Mouse (Mus musculus): ENCODE results near the gene Baz1b. TPM values are rescaled to one million over a fixed set of nuclear protein-coding genes. Genes with fewer than 3 reads are reported as not detected.

Gene Baz1b
- polyA plus RNA-seq, 1 experiment from 2014 or later: 70.9 TPM

- peaks cover 6% of the 10 kb centered on the region for H3K4me1 ChIP-seq (ENCODE audit: insufficient read depth)
- H3K4me2 ChIP-seq: peak within 1 kb of the TSS; percentile 97
- peak; percentile 98 for ATAC-seq (ENCODE audit: insufficient read depth)
- no peaks in the 10 kb centered on the region for H3K9me3 ChIP-seq (ENCODE audit: low read depth, low read length)
- peaks cover 29% of the 10 kb centered on the region for H3K36me3 ChIP-seq (ENCODE audit: insufficient read depth)
- TF ChIP-seq CTCF (IDR thresholded peaks at IDR 0.05; ENCODE audit: low read depth): peak; percentile 17; the same call in 1 of the 2 replicates
- WGBS: 2% methylated on average over 93 of the region's 95 CpGs
- DNase-seq: peak; percentile 99
- no peaks in the 10 kb centered on the region for H3K27me3 ChIP-seq (ENCODE audit: insufficient read depth, low read length)
- H3K4me3 ChIP-seq (ENCODE audit: low read depth, low read length): peak within 1 kb of the TSS; percentile 70
- H3K27ac ChIP-seq (ENCODE audit: low read depth): peak within 1 kb of the TSS; percentile 98
- H3K9ac ChIP-seq: peak within 1 kb of the TSS; percentile 80
These were observed 18.7 kb upstream of the Baz1b start, which contains the start of gene Bcl7b for GRCm38 (mm10) chr5:135168063-135169062. Bcl7b (plus strand) TSS chr5:135168283.

DNA sequence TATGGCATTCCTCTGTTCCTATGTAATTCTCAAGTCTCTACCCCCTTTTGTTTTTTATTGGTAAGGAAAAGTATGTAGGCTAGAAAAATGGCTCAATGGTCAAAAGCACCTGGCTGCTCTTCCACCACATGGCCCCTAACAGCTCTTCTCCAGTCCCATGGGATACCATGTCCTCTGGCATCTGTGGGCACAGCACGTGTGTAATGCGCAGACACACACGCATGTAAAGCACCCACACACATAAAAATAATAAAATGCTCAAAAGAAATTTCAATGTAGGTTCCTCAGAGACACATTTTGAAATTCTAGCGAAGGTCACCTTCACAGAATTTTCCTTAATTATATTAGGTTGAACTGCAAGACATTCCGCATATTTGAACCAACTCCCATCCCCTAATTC is 17.6 kb upstream of the Baz1b start:
- peaks cover 6% of the 10 kb centered on the region for H3K4me1 ChIP-seq (ENCODE audit: insufficient read depth)
- H3K27me3 ChIP-seq (ENCODE audit: insufficient read depth, low read length): no peaks in the 10 kb centered on the region
- TF ChIP-seq CTCF (IDR thresholded peaks at IDR 0.05; ENCODE audit: low read depth): no peak
- WGBS: 87% methylated on average over 5 of the region's 5 CpGs
- ATAC-seq (ENCODE audit: insufficient read depth): no peak
- H3K9me3 ChIP-seq (ENCODE audit: low read depth, low read length): no peaks in the 10 kb centered on the region
- H3K9ac ChIP-seq: peak overlapping the region; percentile 73
- no peak for DNase-seq
- H3K27ac ChIP-seq (ENCODE audit: low read depth): peak overlapping the region; percentile 98
- H3K36me3 ChIP-seq (ENCODE audit: insufficient read depth): peaks cover 37% of the 10 kb centered on the region
- peak overlapping the region; percentile 70 for H3K4me3 ChIP-seq (ENCODE audit: low read depth, low read length)
- peak overlapping the region; percentile 97 for H3K4me2 ChIP-seq

DNA sequence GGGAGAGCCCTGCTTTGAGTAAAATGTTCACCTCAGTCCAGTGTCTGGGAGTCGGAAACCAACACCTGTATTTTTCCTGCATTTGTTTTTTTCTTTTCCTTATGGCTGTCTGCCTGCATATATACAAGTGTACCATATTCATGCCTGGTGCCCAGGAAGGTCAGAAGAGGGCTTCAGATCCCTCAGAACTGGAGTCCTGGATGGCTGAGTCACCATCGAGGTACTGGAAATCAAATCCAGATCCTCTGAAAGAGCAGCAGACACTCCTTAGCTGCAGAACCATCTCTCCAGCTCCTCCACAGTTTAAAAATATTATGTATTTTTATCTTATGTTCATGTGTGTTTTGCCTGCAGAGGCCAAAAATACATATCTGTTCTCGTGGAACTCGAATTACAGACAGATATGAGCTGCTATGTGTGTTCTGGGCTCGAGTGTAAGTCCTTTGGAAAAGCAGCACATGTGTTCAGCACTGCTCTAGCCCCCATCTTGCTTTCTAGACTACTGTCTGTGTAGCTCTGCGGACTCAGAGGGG is 15.3 kb upstream of the Baz1b start:
- TF ChIP-seq CTCF (IDR thresholded peaks at IDR 0.05; ENCODE audit: low read depth): no peak
- WGBS: 90% methylated on average over 6 of the region's 6 CpGs

DNA sequence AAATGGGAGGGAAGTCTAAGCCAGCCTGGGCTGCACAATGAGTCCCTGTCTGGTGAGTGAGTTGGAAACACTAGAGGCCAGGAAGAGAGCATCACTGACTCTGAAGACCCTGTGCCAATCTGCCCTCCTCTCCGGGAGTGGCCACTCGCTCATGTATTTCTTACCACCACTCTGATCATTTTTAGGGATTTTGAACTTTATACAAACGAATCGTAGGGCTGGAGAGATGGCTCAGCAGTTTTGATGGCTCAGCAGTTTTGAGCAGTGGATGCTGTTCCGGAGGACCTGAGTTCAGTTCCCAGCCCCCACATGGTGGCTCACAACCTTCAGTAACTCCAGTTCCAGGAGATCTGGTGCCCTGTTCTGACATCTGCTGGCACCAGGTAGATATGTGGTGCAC is 14.1 kb upstream of the Baz1b start:
- Histone ChIP-seq H3K36me3 (ENCODE audit: insufficient read depth) (peaks cover 68% of the 10 kb centered on the region), H3K4me3 (ENCODE audit: low read depth, low read length) (no peak overlapping the region), H3K9me3 (ENCODE audit: low read depth, low read length) (no peaks in the 10 kb centered on the region), H3K4me1 (ENCODE audit: insufficient read depth) (peaks cover 6% of the 10 kb centered on the region), H3K4me2 (no peak overlapping the region), H3K27me3 (ENCODE audit: insufficient read depth, low read length) (no peaks in the 10 kb centered on the region), H3K27ac (ENCODE audit: low read depth) (no peak overlapping the region), H3K9ac (no peak overlapping the region)
- 89% methylated on average over 5 of the region's 5 CpGs for WGBS
- no peak for ATAC-seq (ENCODE audit: insufficient read depth)
- no peak for DNase-seq
- no peak for TF ChIP-seq CTCF (IDR thresholded peaks at IDR 0.05; ENCODE audit: low read depth)

More for the DNA sequence above, 15.3 kb upstream of the Baz1b start:
- peaks cover 6% of the 10 kb centered on the region for H3K4me1 ChIP-seq (ENCODE audit: insufficient read depth)
- no peak overlapping the region for H3K4me3 ChIP-seq (ENCODE audit: low read depth, low read length)
- no peaks in the 10 kb centered on the region for H3K9me3 ChIP-seq (ENCODE audit: low read depth, low read length)
- DNase-seq (no peak), ATAC-seq (ENCODE audit: insufficient read depth) (no peak)
- H3K36me3 ChIP-seq (ENCODE audit: insufficient read depth): peaks cover 58% of the 10 kb centered on the region
- no peak overlapping the region for H3K9ac ChIP-seq
- no peak overlapping the region for H3K27ac ChIP-seq (ENCODE audit: low read depth)
- no peaks in the 10 kb centered on the region for H3K27me3 ChIP-seq (ENCODE audit: insufficient read depth, low read length)
- H3K4me2 ChIP-seq: no peak overlapping the region

DNA sequence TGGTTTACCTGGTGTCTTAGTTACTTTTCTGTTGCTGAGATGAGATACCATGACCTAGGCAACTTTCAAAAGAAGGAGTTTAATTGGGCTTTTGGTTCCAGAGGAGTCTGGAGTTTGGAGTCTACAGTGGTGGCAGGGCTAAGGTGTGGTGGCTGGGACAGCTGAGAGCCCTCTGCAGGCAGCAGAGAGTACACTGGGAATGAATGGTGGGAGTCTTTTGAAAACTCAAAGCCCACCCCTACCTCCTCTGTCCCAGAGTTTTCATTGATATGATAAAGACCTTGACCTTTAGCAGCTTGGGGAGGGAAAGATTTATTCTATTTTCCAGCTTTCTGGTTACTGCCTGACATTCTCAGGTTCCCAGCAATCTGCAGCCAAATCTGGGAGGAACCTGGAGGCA is 12.0 kb upstream of the Baz1b start:
- H3K27ac ChIP-seq (ENCODE audit: low read depth): no peak overlapping the region
- H3K4me1 ChIP-seq (ENCODE audit: insufficient read depth): no peaks in the 10 kb centered on the region
- no peak overlapping the region for H3K4me3 ChIP-seq (ENCODE audit: low read depth, low read length)
- H3K36me3 ChIP-seq (ENCODE audit: insufficient read depth): peaks cover 89% of the 10 kb centered on the region
- no peak for TF ChIP-seq CTCF (IDR thresholded peaks at IDR 0.05; ENCODE audit: low read depth)
- no peak overlapping the region for H3K9ac ChIP-seq
- H3K4me2 ChIP-seq: no peak overlapping the region
- no peaks in the 10 kb centered on the region for H3K9me3 ChIP-seq (ENCODE audit: low read depth, low read length)
- H3K27me3 ChIP-seq (ENCODE audit: insufficient read depth, low read length): no peaks in the 10 kb centered on the region
- DNase-seq (no peak), ATAC-seq (ENCODE audit: insufficient read depth) (no peak)

GRCm38 (mm10) chr5:135178523-135178922 is 8.5 kb upstream of the Baz1b start:
- Histone ChIP-seq H3K27ac (ENCODE audit: low read depth) (no peak overlapping the region), H3K4me2 (no peak overlapping the region), H3K27me3 (ENCODE audit: insufficient read depth, low read length) (no peaks in the 10 kb centered on the region), H3K4me1 (ENCODE audit: insufficient read depth) (no peaks in the 10 kb centered on the region), H3K36me3 (ENCODE audit: insufficient read depth) (peaks cover 87% of the 10 kb centered on the region), H3K4me3 (ENCODE audit: low read depth, low read length) (no peak overlapping the region), H3K9me3 (ENCODE audit: low read depth, low read length) (no peaks in the 10 kb centered on the region), H3K9ac (no peak overlapping the region)
- 68% methylated on average over 3 of the region's 3 CpGs for WGBS
- no peak for TF ChIP-seq CTCF (IDR thresholded peaks at IDR 0.05; ENCODE audit: low read depth)
- no peak for ATAC-seq (ENCODE audit: insufficient read depth)
- no peak for DNase-seq

DNA sequence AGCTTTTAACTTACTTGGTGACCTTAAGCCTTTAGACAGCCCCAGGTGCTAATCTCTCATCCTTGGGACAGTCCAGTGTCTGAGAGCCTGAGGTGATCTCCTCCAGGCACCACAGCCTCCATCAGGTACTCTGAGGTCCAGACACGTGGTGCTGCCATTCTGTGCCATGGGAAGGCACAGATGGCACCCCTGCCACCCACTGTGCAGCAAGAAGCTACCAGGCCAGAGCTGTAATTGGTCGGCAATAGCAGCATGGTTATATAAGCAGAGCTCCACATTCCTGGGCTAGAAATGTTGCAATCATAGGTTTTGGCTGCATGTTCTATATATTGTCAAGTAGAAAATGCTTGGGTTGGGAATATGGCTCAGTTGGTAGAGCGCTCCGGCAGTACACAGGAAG is 8.1 kb upstream of the Baz1b start:
- ATAC-seq (ENCODE audit: insufficient read depth) (no peak), DNase-seq (no peak)
- no peak overlapping the region for H3K27ac ChIP-seq (ENCODE audit: low read depth)
- WGBS: 84% methylated on average over 4 of the region's 4 CpGs
- H3K36me3 ChIP-seq (ENCODE audit: insufficient read depth): peaks cover 82% of the 10 kb centered on the region
- H3K4me1 ChIP-seq (ENCODE audit: insufficient read depth): no peaks in the 10 kb centered on the region
- no peaks in the 10 kb centered on the region for H3K9me3 ChIP-seq (ENCODE audit: low read depth, low read length)
- H3K9ac ChIP-seq: no peak overlapping the region
- H3K4me3 ChIP-seq (ENCODE audit: low read depth, low read length): no peak overlapping the region
- no peak overlapping the region for H3K4me2 ChIP-seq
- no peaks in the 10 kb centered on the region for H3K27me3 ChIP-seq (ENCODE audit: insufficient read depth, low read length)
- no peak for TF ChIP-seq CTCF (IDR thresholded peaks at IDR 0.05; ENCODE audit: low read depth)
